Mouse (Mus musculus): Measurements from ENCODE around the gene Ublcp1. TPM values are rescaled to one million over a fixed set of nuclear protein-coding genes. Genes with fewer than 3 reads are reported as not detected.

Gene Ublcp1
- polyA plus RNA-seq, 1 experiment from 2014 or later = 73.4 TPM

- Histone ChIP-seq H3K9me3 (no peaks in the 10 kb centered on the region), H3K4me3 (no peak overlapping the region), H3K9ac (no peak overlapping the region), H3K27me3 (no peaks in the 10 kb centered on the region), H3K4me1 (no peaks in the 10 kb centered on the region), H3K36me3 (no peaks in the 10 kb centered on the region), H3K4me2 (replicated peaks) (no peak overlapping the region), H3K27ac (no peak overlapping the region)
- ATAC-seq (ENCODE audit: insufficient number of reproducible peaks, insufficient read depth, low FRiP score, low TSS enrichment) = no peak
- 87% methylated on average over 6 of the region's 6 CpGs for WGBS
These were observed 32.5 kb downstream of the Ublcp1 start for GRCm38 (mm10) chr11:44437786-44438185.

DNA sequence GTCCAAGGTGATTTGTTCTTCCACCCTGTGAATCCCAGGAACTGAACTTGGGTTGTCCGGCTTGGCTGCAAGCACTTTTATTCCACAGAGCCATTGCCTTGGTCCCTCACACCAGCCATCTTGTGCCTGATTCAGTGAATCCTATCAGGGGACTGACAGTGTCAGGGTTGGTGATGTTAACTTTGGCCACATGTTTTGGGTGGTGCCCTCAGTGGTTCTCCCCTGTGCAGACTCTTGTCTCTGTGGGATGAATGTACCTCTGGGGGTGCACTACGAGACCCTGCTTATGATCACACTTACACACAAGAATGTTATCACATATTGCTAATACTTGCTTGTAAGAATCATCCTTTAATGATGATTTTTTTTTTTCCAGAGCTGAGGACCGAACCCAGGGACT, 40.3 kb downstream of the Ublcp1 start:
- no peak overlapping the region for H3K4me3 ChIP-seq
- no peak overlapping the region for H3K27ac ChIP-seq

DNA sequence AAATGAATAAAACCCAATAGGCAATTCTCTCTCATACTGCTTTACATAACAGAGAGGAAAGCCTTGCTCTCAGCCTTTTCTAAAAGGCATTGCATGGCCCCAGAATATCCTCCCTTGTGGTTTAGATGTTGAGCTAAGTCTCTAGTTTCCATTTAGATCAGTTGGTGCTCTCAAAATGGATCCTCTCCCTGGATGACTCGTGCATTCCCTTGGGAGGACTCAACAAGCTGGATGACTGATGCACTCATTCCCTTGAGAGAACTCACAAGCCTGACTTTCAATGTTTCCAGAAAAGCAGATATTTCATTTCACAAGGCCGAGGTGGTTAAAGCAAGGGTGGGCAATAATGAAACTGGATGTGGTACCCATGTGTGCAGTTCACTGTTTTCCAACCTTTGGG, 42.3 kb downstream of the Ublcp1 start:
- H3K27ac ChIP-seq = no peak overlapping the region
- H3K36me3 ChIP-seq = no peaks in the 10 kb centered on the region
- no peaks in the 10 kb centered on the region for H3K9me3 ChIP-seq
- H3K4me2 ChIP-seq (replicated peaks) = no peak overlapping the region
- ATAC-seq (ENCODE audit: insufficient number of reproducible peaks, insufficient read depth, low FRiP score, low TSS enrichment) = no peak
- no peaks in the 10 kb centered on the region for H3K4me1 ChIP-seq
- no peak overlapping the region for H3K4me3 ChIP-seq
- H3K9ac ChIP-seq = no peak overlapping the region
- H3K27me3 ChIP-seq = no peaks in the 10 kb centered on the region
- 74% methylated on average over 2 of the region's 2 CpGs for WGBS

More for the DNA sequence above, 40.3 kb downstream of the Ublcp1 start:
- no peak for ATAC-seq (ENCODE audit: insufficient number of reproducible peaks, insufficient read depth, low FRiP score, low TSS enrichment)
- WGBS = 90% methylated on average over 3 of the region's 3 CpGs
- no peaks in the 10 kb centered on the region for H3K36me3 ChIP-seq
- H3K9me3 ChIP-seq = no peaks in the 10 kb centered on the region
- no peaks in the 10 kb centered on the region for H3K4me1 ChIP-seq
- H3K9ac ChIP-seq = no peak overlapping the region
- no peak overlapping the region for H3K4me2 ChIP-seq (replicated peaks)
- no peaks in the 10 kb centered on the region for H3K27me3 ChIP-seq

DNA sequence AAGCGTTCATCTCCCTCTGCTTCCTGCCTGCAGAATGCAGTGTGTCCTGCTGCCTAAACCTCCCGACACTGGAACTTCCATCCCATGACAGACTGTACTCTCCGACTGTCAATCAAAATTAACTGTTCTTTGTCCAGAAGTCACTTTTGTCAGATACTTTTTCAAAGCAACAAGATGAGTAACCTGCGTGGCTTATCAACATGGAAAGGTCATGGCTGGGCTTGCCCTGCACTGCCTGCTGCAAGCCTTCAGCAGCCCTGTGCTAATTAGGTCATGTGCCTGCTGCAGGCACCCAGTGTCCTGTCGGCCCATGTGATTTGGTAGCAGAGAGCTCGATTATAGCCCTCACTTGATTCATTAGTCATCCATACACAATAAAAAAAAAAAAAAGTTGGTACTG, 44.7 kb downstream of the Ublcp1 start:
- Histone ChIP-seq H3K4me2 (replicated peaks) (no peak overlapping the region), H3K27ac (no peak overlapping the region), H3K4me1 (no peaks in the 10 kb centered on the region), H3K36me3 (no peaks in the 10 kb centered on the region), H3K4me3 (no peak overlapping the region), H3K9me3 (no peaks in the 10 kb centered on the region), H3K9ac (no peak overlapping the region), H3K27me3 (peaks cover 2% of the 10 kb centered on the region; the same call in 1 of the 2 replicates)
- WGBS = 73% methylated on average over 6 of the region's 6 CpGs
- no peak for ATAC-seq (ENCODE audit: insufficient number of reproducible peaks, insufficient read depth, low FRiP score, low TSS enrichment)

DNA sequence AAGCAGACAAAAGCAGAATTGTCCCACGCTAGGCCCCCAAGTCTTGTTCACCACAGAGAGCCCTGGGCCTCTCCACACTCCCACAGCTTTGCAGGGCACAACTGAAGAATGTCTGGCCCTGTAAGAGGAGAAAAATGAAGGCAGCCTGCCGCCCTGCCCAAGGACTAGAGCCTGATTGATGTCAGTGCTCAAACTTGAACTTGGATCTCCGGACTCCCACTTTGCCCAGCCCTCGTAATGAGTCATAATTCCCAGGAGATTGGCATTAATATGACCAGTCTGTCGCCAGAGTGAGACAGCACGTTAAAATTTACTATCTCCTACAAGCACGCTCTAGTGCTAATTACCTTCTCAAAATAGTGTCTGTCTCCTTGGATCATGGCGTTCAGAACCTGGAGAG, 45.3 kb downstream of the Ublcp1 start:
- WGBS = 80% methylated on average over 8 of the region's 8 CpGs
- no peak for ATAC-seq (ENCODE audit: insufficient number of reproducible peaks, insufficient read depth, low FRiP score, low TSS enrichment)
- no peaks in the 10 kb centered on the region for H3K9me3 ChIP-seq
- H3K4me1 ChIP-seq = no peaks in the 10 kb centered on the region
- no peaks in the 10 kb centered on the region for H3K36me3 ChIP-seq
- H3K4me2 ChIP-seq (replicated peaks) = no peak overlapping the region
- peaks cover 2% of the 10 kb centered on the region; the same call in 1 of the 2 replicates for H3K27me3 ChIP-seq
- H3K4me3 ChIP-seq = no peak overlapping the region
- H3K9ac ChIP-seq = no peak overlapping the region
- no peak overlapping the region for H3K27ac ChIP-seq

- no peak overlapping the region for H3K4me2 ChIP-seq (replicated peaks)
- no peak for ATAC-seq (ENCODE audit: insufficient number of reproducible peaks, insufficient read depth, low FRiP score, low TSS enrichment)
- peaks cover 2% of the 10 kb centered on the region; the same call in 1 of the 2 replicates for H3K27me3 ChIP-seq
- no peak overlapping the region for H3K27ac ChIP-seq
- no peak overlapping the region for H3K4me3 ChIP-seq
- H3K9ac ChIP-seq = no peak overlapping the region
- 66% methylated on average over 5 of the region's 5 CpGs for WGBS
- H3K36me3 ChIP-seq = no peaks in the 10 kb centered on the region
- no peaks in the 10 kb centered on the region for H3K4me1 ChIP-seq
- H3K9me3 ChIP-seq = no peaks in the 10 kb centered on the region
These were observed 46.3 kb downstream of the Ublcp1 start for GRCm38 (mm10) chr11:44423955-44424354.

DNA sequence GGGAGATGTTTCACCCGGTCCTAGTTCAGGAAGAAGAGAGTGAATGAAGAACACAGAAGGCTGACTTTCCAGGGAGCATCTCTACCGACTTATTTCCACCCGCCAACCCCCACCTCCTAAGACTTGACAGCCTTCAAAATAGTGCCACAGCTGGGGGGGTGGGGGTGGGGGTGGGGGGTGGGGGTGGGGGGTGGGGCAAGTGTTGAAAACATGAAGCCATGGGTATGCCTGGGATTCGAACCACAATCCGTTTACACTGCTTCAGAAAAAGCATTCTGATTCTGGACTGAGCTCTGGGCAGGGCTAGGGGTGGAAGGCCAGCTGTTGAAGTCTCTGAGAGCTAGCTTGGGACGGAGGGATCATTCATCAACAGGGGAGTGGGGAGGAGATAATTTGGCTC, 47.0 kb downstream of the Ublcp1 start:
- H3K36me3 ChIP-seq = no peaks in the 10 kb centered on the region
- H3K9ac ChIP-seq = no peak overlapping the region
- no peak for ATAC-seq (ENCODE audit: insufficient number of reproducible peaks, insufficient read depth, low FRiP score, low TSS enrichment)
- WGBS = 57% methylated on average over 6 of the region's 6 CpGs
- no peak overlapping the region for H3K27ac ChIP-seq
- no peaks in the 10 kb centered on the region for H3K9me3 ChIP-seq
- H3K27me3 ChIP-seq = peaks cover 2% of the 10 kb centered on the region; the same call in 1 of the 2 replicates
- H3K4me3 ChIP-seq = no peak overlapping the region
- no peak overlapping the region for H3K4me2 ChIP-seq (replicated peaks)
- no peaks in the 10 kb centered on the region for H3K4me1 ChIP-seq

GRCm38 (mm10) chr11:44422337-44423111, 47.8 kb downstream of the Ublcp1 start:
- Histone ChIP-seq H3K27me3 (peaks cover 2% of the 10 kb centered on the region; the same call in 1 of the 2 replicates), H3K9ac (no peak overlapping the region), H3K27ac (no peak overlapping the region), H3K4me1 (no peaks in the 10 kb centered on the region), H3K4me2 (replicated peaks) (no peak overlapping the region), H3K4me3 (no peak overlapping the region), H3K36me3 (no peaks in the 10 kb centered on the region), H3K9me3 (no peaks in the 10 kb centered on the region)
- WGBS = 76% methylated on average over 10 of the region's 10 CpGs
- ATAC-seq (ENCODE audit: insufficient number of reproducible peaks, insufficient read depth, low FRiP score, low TSS enrichment) = no peak

DNA sequence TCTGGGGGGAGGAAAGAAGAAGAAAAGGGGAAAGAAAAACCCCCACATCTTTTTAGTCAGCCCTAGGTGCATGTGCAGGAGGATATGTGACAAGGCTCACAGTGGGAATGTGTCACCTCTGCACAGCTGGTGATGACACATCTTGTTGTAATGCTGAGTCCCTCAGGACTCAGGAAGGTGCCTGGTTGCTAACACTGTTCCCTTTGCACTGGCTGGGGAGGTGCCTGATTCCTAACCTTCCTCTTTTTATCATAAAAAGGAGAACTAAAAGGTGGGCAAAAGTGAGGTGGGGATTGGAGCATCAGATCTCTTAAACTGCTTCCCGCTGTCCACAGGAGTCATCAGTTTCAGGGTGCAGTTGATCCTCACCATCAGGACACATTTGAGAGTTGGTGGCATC, 52.9 kb downstream of the Ublcp1 start:
- Histone ChIP-seq H3K27ac (no peak overlapping the region), H3K4me2 (replicated peaks) (no peak overlapping the region), H3K4me1 (no peaks in the 10 kb centered on the region), H3K27me3 (peaks cover 2% of the 10 kb centered on the region; the same call in 1 of the 2 replicates), H3K36me3 (no peaks in the 10 kb centered on the region), H3K4me3 (no peak overlapping the region), H3K9me3 (no peaks in the 10 kb centered on the region), H3K9ac (no peak overlapping the region)
- no peak for ATAC-seq (ENCODE audit: insufficient number of reproducible peaks, insufficient read depth, low FRiP score, low TSS enrichment)
- 74% methylated on average over 1 of the region's 1 CpGs for WGBS

- Histone ChIP-seq H3K4me2 (replicated peaks) (no peak overlapping the region), H3K36me3 (no peaks in the 10 kb centered on the region), H3K9me3 (no peaks in the 10 kb centered on the region), H3K27ac (no peak overlapping the region), H3K4me3 (no peak overlapping the region), H3K9ac (no peak overlapping the region), H3K4me1 (no peaks in the 10 kb centered on the region), H3K27me3 (no peaks in the 10 kb centered on the region)
- ATAC-seq (ENCODE audit: insufficient number of reproducible peaks, insufficient read depth, low FRiP score, low TSS enrichment) = no peak
- WGBS = 83% methylated on average over 3 of the region's 3 CpGs
These were observed 55.7 kb downstream of the Ublcp1 start for GRCm38 (mm10) chr11:44414605-44415004.

- Histone ChIP-seq H3K4me3 (no peak overlapping the region), H3K36me3 (no peaks in the 10 kb centered on the region), H3K4me1 (no peaks in the 10 kb centered on the region), H3K9ac (no peak overlapping the region), H3K9me3 (no peaks in the 10 kb centered on the region), H3K4me2 (replicated peaks) (no peak overlapping the region), H3K27me3 (no peaks in the 10 kb centered on the region), H3K27ac (no peak overlapping the region)
- 91% methylated on average over 3 of the region's 3 CpGs for WGBS
- no peak for ATAC-seq (ENCODE audit: insufficient number of reproducible peaks, insufficient read depth, low FRiP score, low TSS enrichment)
These were observed 56.9 kb downstream of the Ublcp1 start for GRCm38 (mm10) chr11:44413371-44413770.

DNA sequence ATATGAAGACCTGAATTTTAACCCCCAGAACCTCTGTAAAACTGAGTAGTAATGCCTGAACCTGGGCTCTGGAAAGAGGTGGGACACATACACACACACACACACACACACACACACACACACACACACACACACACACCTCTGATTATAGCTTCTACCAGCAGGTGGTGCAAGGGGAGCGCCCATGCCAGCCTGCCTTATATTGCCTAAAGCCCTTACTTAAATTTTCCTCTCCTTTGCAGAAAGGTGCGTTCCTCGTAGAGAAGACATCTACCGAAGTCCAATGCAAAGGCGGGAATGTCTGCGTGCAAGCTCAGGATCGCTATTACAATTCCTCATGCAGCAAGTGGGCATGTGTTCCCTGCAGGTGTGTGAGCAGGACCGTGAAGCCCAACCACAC, 58.0 kb downstream of the Ublcp1 start:
- no peaks in the 10 kb centered on the region for H3K27me3 ChIP-seq
- no peaks in the 10 kb centered on the region for H3K36me3 ChIP-seq
- no peak for ATAC-seq (ENCODE audit: insufficient number of reproducible peaks, insufficient read depth, low FRiP score, low TSS enrichment)
- no peak overlapping the region for H3K4me2 ChIP-seq (replicated peaks)
- H3K4me3 ChIP-seq = no peak overlapping the region
- H3K9ac ChIP-seq = no peak overlapping the region
- no peak overlapping the region for H3K27ac ChIP-seq
- no peaks in the 10 kb centered on the region for H3K9me3 ChIP-seq
- WGBS = 82% methylated on average over 8 of the region's 8 CpGs
- H3K4me1 ChIP-seq = no peaks in the 10 kb centered on the region

Measured in embryonic facial prominence, embryonic 12.5 days (tissue).